ENCODE assay signal across 22 mouse cellular contexts in genomic region chr5:110984136-110984681, GRCm38 (mm10).
"Had no signal": no experiment of that assay in that cellular context is flagged by ENCODE, and none has a peak within 500 bp of the region (broad histone marks: within the 10 kb centered on the region; RNA-seq: fewer than 3 reads in every experiment).

No protein-coding gene starts in this region.

- DNase-seq: gastrocnemius, postnatal 14 days; gastrocnemius, postnatal 36 days; heart, adult 18-20 months; heart, postnatal 10 days; kidney, adult 11 months; kidney, adult 2 months; kidney, adult 9 months; kidney, postnatal 14 days; kidney, postnatal 36 days; layer of hippocampus, adult 9-11 months; layer of hippocampus, postnatal 36 days; left cerebral cortex, postnatal 4 days had no signal

- H3K9ac ChIP-seq: heart, embryonic 12.5 days; hindbrain, embryonic 13.5 days; hindbrain, embryonic 15.5 days; limb, embryonic 13.5 days; limb, embryonic 15.5 days; liver, embryonic 12.5 days; liver, embryonic 14.5 days had no signal

- H3K27me3 ChIP-seq: hindbrain, embryonic 13.5 days; hindbrain, embryonic 15.5 days; limb, embryonic 13.5 days; limb, embryonic 15.5 days had no signal

- H3K4me2 ChIP-seq: heart, embryonic 12.5 days; hindbrain, embryonic 13.5 days; hindbrain, embryonic 15.5 days; limb, embryonic 13.5 days; limb, embryonic 15.5 days; liver, embryonic 12.5 days had no signal

- H3K36me3 ChIP-seq: hindbrain, embryonic 15.5 days; limb, embryonic 15.5 days; liver, embryonic 12.5 days had no signal

- H3K4me3 ChIP-seq: heart, embryonic 12.5 days; hindbrain, embryonic 13.5 days; hindbrain, embryonic 15.5 days; limb, embryonic 13.5 days; limb, embryonic 15.5 days; liver, embryonic 12.5 days had no signal

- ATAC-seq: hindbrain, postnatal 0 days; intestine, embryonic 16.5 days; liver, embryonic 12.5 days had no signal

- H3K4me1 ChIP-seq: liver, embryonic 12.5 days had no signal

- H3K27ac ChIP-seq: hindbrain, embryonic 13.5 days; hindbrain, embryonic 15.5 days; hindbrain, postnatal 0 days; kidney, postnatal 0 days; limb, embryonic 13.5 days; limb, embryonic 15.5 days; liver, embryonic 12.5 days; liver, embryonic 14.5 days had no signal

- H3K9me3 ChIP-seq: heart, embryonic 12.5 days; hindbrain, embryonic 13.5 days; hindbrain, embryonic 15.5 days; limb, embryonic 13.5 days; limb, embryonic 15.5 days; liver, embryonic 12.5 days had no signal
